Mouse (Mus musculus) bone marrow macrophage, adult 2 months (primary cell): Measurements from ENCODE around the gene Polg. TPM values are rescaled to one million over a fixed set of nuclear protein-coding genes. Genes with fewer than 3 reads are reported as not detected.

Experiments
- H3K27ac ChIP-seq: 2 replicates; pipeline ENCODE4 v1.5.1; 2012; ENCODE audit warnings: low read depth, low read length; ENCODE audit not compliant: insufficient read depth
- H3K4me1 ChIP-seq: 2 replicates; pipeline ENCODE4 v1.6.1; 2012; ENCODE audit warnings: low read length; ENCODE audit not compliant: control insufficient read depth, insufficient read depth
- H3K4me3 ChIP-seq: 2 replicates; pipeline ENCODE4 v1.5.1; 2012; ENCODE audit warnings: mild to moderate bottlenecking, low read length, moderate library complexity; ENCODE audit not compliant: insufficient read depth
- CTCF ChIP-seq: IDR thresholded peaks from 2 replicates; pipeline ENCODE4 v1.5.1; 2012; ENCODE audit warnings: low read depth, mild to moderate bottlenecking, low read length, moderate library complexity
- POLR2A ChIP-seq: IDR thresholded peaks from 2 replicates; pipeline ENCODE4 v1.6.1; 2012; ENCODE audit warnings: mild to moderate bottlenecking, low read depth, low read length, borderline replicate concordance
- polyA plus RNA-seq: library from polyadenylated mRNA; stranded (reverse); fragments of >200 nt; gene quantifications from 2 replicates; pipeline ENCODE4 v1.2.4, GENCODE M21; 2012; ENCODE audit not compliant: missing spikeins, insufficient read depth, insufficient read length

The Polg gene
- polyA plus RNA-seq, 1 experiment, result 56.9 TPM

DNA sequence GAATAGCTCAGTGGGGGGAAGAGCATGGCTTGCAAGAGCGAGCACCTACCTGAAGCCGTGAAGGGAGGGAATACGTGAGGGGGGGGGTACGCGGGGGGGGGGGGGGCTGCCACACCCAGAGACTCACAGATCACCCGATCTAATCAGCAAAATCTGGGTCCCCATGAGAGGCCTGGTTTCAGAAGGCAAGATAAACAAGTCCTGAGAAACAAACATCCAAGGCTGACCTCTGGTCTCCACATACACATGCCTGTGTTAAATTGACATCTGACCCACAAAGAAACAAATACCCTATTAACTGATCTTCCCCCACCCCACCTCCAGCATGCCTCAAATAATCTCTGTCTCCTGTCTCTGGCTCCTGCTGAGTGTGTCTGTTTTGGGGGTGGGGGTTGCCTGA is 1.8 kb upstream of the Polg start:
- H3K4me3 ChIP-seq, result no peak overlapping the region
- no peak overlapping the region for H3K27ac ChIP-seq
- TF ChIP-seq POLR2A (no peak), CTCF (no peak)
- H3K4me1 ChIP-seq, result peaks cover 20% of the 10 kb centered on the region

GRCm38 (mm10) chr7:79465461-79466044 is 609 bp downstream of the Polg start:
- Histone ChIP-seq H3K27ac (peak overlapping the region; percentile 74), H3K4me1 (peaks cover 19% of the 10 kb centered on the region), H3K4me3 (peak overlapping the region; percentile 83)
- no peak for TF ChIP-seq POLR2A
- TF ChIP-seq CTCF, result no peak

DNA sequence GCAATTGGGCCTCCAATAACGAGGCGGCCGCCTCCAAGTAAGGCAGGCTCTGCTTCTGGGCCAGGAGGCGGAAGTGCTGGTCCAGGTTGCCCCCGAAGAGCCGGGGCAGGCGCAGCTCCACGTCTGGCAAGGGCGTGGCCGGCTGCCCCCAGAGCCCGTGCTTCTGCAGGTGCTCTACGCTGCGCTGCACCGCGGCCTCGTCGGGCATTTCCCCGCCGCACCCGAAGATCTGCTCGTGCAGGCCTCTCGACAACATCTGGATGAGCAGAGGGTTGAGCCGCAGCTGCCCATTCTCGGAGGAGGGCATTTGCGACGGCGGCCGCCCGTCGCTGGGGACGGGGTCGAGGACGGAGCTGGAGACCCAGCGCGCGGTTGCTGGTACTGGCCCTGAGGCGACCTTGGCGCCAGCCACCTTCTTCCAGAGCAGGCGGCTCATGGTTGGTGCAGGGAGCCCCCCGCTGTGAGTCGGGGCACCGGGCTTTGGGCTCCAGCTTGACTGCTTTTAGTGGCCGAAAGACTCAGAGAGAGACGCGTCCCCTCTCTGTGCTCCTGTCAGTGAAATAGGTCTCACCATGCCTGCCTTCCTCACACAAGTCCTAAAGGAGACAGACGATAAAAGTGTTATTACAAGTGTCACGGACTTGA is 1.3 kb downstream of the Polg start:
- no peak for TF ChIP-seq POLR2A
- no peak for TF ChIP-seq CTCF
- peaks cover 18% of the 10 kb centered on the region for H3K4me1 ChIP-seq

DNA sequence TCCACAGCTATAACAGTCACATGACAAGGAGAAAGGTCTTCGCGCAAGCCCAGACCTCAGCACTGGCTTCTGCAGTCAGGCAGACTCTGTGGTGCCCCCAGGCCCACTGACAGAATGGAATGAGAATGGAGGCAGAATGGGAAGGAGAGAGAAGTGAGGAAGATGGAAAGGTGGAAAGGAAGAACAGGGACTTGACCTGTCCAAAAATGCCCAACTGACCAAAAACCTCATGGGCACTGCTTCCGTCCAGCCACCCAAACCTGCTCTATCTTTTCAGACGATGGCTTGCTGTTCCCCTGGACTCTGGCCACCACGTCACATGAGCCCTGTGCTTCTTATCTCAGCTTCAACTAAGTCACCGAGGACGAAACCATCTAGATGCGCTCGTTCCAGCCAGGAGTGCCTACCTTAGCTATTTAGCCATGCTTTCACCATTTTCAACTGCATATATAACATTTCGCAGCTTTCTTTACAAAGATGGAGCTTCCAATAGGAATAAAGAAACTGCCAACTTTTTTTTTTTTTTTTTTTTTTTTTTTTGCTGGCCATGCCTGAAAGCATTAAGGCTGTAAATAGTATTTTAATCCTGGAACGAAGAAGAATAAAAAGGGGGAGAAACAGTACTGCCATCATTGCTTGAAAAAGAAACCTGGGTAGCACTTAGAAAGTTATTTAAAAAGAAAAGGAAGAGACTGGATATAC is 2.6 kb downstream of the Polg start:
- no peak for TF ChIP-seq POLR2A
- no peak for TF ChIP-seq CTCF
- H3K27ac ChIP-seq, result no peak overlapping the region
- H3K4me1 ChIP-seq, result peaks cover 13% of the 10 kb centered on the region
- H3K4me3 ChIP-seq, result no peak overlapping the region

More for the DNA sequence above, 1.3 kb downstream of the Polg start:
- H3K27ac ChIP-seq, result no peak overlapping the region
- H3K4me3 ChIP-seq, result peak overlapping the region; percentile 83

- TF ChIP-seq POLR2A, result no peak
- TF ChIP-seq CTCF, result no peak
- Histone ChIP-seq H3K4me3 (no peak overlapping the region), H3K27ac (no peak overlapping the region), H3K4me1 (peaks cover 9% of the 10 kb centered on the region)
Observed at GRCm38 (mm10) chr7:79461721-79462120, 4.4 kb downstream of the Polg start.

DNA sequence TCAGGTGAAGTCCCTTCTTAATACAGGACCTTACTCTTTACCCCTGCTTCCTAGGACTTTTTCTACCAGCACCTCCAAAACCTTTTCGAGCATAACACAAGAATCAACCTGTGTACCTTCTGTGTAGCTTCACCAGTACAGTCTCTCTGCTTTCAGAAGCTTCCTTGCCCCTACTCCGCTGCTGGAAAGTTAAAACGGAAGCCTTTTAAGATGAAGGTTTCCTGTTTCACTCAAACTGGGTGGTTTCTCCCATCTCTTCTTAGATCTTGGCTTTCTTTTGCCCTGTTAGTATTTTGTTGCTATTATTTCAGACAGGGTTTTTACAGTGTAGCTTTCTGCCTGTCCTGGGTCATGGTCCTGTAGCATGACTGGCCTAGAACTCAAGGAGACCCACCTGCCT is 18.7 kb downstream of the Polg start:
- H3K4me1 ChIP-seq, result no peaks in the 10 kb centered on the region
- H3K27ac ChIP-seq, result no peak overlapping the region
- no peak overlapping the region for H3K4me3 ChIP-seq
- no peak for TF ChIP-seq POLR2A
- TF ChIP-seq CTCF, result no peak

- no peak for TF ChIP-seq POLR2A
- Histone ChIP-seq H3K27ac (no peak overlapping the region), H3K4me1 (no peaks in the 10 kb centered on the region), H3K4me3 (no peak overlapping the region)
Observed at GRCm38 (mm10) chr7:79447048-79447447, 19.1 kb downstream of the Polg start.

GRCm38 (mm10) chr7:79440035-79440434 is 26.1 kb downstream of the Polg start:
- TF ChIP-seq CTCF, result no peak
- no peak for TF ChIP-seq POLR2A
- no peaks in the 10 kb centered on the region for H3K4me1 ChIP-seq
- no peak overlapping the region for H3K27ac ChIP-seq
- no peak overlapping the region for H3K4me3 ChIP-seq

DNA sequence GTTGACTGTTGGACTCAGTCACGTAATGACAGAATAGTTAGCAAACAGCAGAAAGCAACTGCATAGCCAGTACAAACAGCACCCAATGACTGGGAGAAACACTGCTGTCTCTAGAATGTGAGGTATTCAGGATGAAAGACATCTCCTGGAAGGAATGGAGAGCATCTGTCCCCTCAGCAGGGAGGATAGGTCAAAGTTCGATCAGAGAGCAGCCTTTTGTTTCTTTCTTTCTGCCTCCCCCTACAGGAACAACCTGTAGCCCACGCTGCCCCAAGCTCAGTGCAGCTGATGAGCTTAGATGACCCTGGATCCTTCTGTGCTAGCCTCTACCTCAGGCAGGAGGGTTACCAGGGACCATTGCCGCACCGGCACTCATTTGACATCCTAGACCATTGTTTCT is 37.9 kb downstream of the Polg start:
- H3K4me3 ChIP-seq, result no peak overlapping the region
- H3K4me1 ChIP-seq, result no peaks in the 10 kb centered on the region
- H3K27ac ChIP-seq, result no peak overlapping the region
- TF ChIP-seq CTCF, result no peak
- no peak for TF ChIP-seq POLR2A

- no peak overlapping the region for H3K27ac ChIP-seq
- TF ChIP-seq POLR2A, result no peak
- no peak for TF ChIP-seq CTCF
- no peaks in the 10 kb centered on the region for H3K4me1 ChIP-seq
- no peak overlapping the region for H3K4me3 ChIP-seq
Observed at GRCm38 (mm10) chr7:79425804-79426203, 40.4 kb downstream of the Polg start.
